Mouse (Mus musculus): ENCODE measurements at regions not wholly inside any gene's neighbourhood (a gene's known extent, or its start where the extent isn't known, plus 50 kb on each side); places are given as distances from the start of the nearest gene placed in this dataset.

DNA sequence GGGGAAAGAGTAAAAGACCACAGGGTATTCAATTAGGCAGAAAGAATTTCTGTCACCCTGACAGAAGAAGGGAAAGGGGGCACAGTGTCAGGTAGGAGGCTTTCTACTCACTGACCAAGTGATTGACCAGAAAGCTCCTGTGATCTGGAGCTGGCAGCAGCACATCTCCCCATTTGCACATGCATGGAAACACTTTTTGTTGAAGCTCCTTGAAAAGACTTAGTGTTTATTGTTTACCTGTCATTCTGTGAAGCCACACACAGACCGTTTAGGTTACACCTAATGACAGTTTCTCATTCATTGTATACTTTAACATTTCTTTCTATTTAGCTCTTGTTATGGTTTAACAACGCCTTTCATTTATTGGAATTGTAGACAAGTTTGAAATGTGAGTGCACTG, 458.9 kb downstream of the Tmem161b start:
- no peak for TF ChIP-seq CTCF (IDR thresholded peaks at IDR 0.05; ENCODE audit: low read depth, low read length)
- no peak for TF ChIP-seq POLR2A (IDR thresholded peaks at IDR 0.05; ENCODE audit: extremely low read depth, insufficient read depth, low read length)

Data from liver, adult 2 months (tissue).